Mouse (Mus musculus) lung, adult 2 months (tissue): ENCODE results near the gene Aldh3b1.

Experiments used
- CTCF ChIP-seq: fragments of 200-500 bp; IDR thresholded peaks from 2 replicates; pipeline ENCODE4 v1.5.1; 2011; ENCODE audit warnings: mild to moderate bottlenecking, low read length, control low read depth; ENCODE audit not compliant: insufficient read depth
- POLR2A ChIP-seq: fragments of 200-500 bp; IDR thresholded peaks from 2 replicates; pipeline ENCODE4 v1.6.1; 2011; ENCODE audit warnings: low read depth, mild to moderate bottlenecking, control low read depth, low read length, borderline replicate concordance; ENCODE audit errors: extremely low read depth

DNA sequence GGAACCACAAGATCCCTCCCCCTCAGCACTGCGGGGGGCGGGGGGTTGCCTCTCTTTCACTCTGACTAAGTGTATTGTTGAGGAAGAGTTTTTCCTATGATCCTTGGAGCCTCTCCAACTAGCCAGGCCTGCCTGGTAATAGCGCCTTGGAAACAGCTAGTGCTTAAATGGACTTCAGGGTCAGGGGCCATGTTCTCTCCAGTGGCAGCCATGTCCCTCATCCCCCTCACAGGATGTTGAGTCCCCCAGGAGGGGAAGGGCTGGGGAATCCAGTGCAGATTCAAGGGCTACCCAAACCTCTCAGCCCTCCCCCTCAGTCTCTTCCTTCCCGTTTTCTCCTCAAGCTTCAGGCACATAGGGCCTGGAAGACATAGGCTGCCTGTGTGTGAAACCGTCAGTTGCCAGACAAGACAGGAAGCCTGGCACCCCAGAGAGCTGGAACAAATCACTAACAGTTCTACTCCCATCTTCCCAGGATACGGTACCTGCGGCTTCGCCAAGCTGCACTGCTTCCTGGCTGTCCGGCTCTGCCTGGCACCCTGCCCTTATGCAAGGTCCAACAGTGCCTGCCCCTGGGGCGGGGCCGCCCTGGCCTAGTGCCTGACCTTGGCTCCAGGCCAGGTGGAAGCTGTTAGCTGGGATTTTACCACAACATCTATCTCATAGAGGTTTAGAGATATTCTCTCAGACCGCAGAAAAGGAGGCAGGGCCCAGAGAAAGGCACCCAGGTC is at the start of gene Aldh3b1:
- no peak for TF ChIP-seq CTCF
- peak; percentile 61; the same call in 1 of the 2 replicates for TF ChIP-seq POLR2A
